Mouse (Mus musculus) MEL (cell line): ENCODE measurements around the gene Unc13c. TPM values are rescaled to one million over a fixed set of nuclear protein-coding genes. Genes with fewer than 3 reads are reported as not detected.

Source experiments
- DNase-seq: peaks from one replicate; pipeline ENCODE4 v3.0.0; 2011; ENCODE audit warnings: low read depth, low spot score
- H3K27ac ChIP-seq: 2 replicates; pipeline ENCODE4 v1.5.1; 2012; ENCODE audit warnings: low read depth, mild to moderate bottlenecking, control low read depth, low read length, moderate library complexity; ENCODE audit not compliant: control insufficient read depth
- H3K27me3 ChIP-seq, 2 experiments: fragments of 150-350 bp in 1 of 2; sonication (generic) in 1 of 2; 2 replicates each; pipeline ENCODE4 v1.6.1; 2012; ENCODE audit warnings: low read length in 2 of 2, mild to moderate bottlenecking in 2 of 2, improper control_type of control experiment in 1 of 2, moderate library complexity in 1 of 2; ENCODE audit not compliant: insufficient read depth in 2 of 2, control insufficient read depth in 1 of 2
- H3K36me3 ChIP-seq, 2 experiments: 2 replicates each; pipeline ENCODE4 v1.6.1; 2012 to 2014; ENCODE audit warnings: low read length in 2 of 2, improper control_type of control experiment in 1 of 2, inconsistent platforms in 1 of 2, mild to moderate bottlenecking in 1 of 2; ENCODE audit not compliant: insufficient read depth in 2 of 2, control insufficient read depth in 1 of 2
- H3K4me1 ChIP-seq, 2 experiments: fragments of 150-350 bp in 1 of 2; sonication (generic) in 1 of 2; 2 replicates each; pipeline ENCODE4 v1.6.1; 2012; ENCODE audit warnings: low read length in 2 of 2, improper control_type of control experiment in 1 of 2, mild to moderate bottlenecking in 1 of 2; ENCODE audit not compliant: insufficient read depth in 2 of 2, control insufficient read depth in 1 of 2
- H3K4me3 ChIP-seq, 2 experiments: fragments of 150-350 bp in 1 of 2; sonication (generic) in 1 of 2; 2 replicates each; pipeline ENCODE4 v1.5.1; 2012; ENCODE audit warnings: low read depth in 2 of 2, low read length in 2 of 2, mild to moderate bottlenecking in 2 of 2, moderate library complexity in 2 of 2, control low read depth in 1 of 2, improper control_type of control experiment in 1 of 2; ENCODE audit not compliant: control insufficient read depth in 1 of 2, insufficient read depth in 1 of 2
- H3K79me2 ChIP-seq: 2 replicates; pipeline ENCODE4 v1.6.1; 2012; ENCODE audit warnings: mild to moderate bottlenecking, low read length, moderate library complexity; ENCODE audit not compliant: control insufficient read depth, poor library complexity, insufficient read depth
- H3K9ac ChIP-seq: 2 replicates; pipeline ENCODE4 v1.6.1; 2012; ENCODE audit warnings: low read depth, mild to moderate bottlenecking, control low read depth, low read length, moderate library complexity; ENCODE audit not compliant: control insufficient read depth, poor library complexity, severe bottlenecking
- H3K9me3 ChIP-seq: fragments of 150-350 bp; sonication (generic); replicated peaks from 2 replicates; pipeline ENCODE4 v1.6.1; 2012; ENCODE audit warnings: mild to moderate bottlenecking, low read length, improper control_type of control experiment, moderate library complexity; ENCODE audit not compliant: insufficient read depth
- BHLHE40 ChIP-seq: IDR thresholded peaks from 2 replicates; pipeline ENCODE4 v1.6.1; 2012; ENCODE audit warnings: low read depth, mild to moderate bottlenecking, inconsistent platforms, low read length, improper control_type of control experiment, borderline replicate concordance
- CHD1 ChIP-seq: IDR thresholded peaks from 2 replicates; pipeline ENCODE4 v1.6.1; 2012; ENCODE audit warnings: low read depth, mild to moderate bottlenecking, inconsistent platforms, low read length, improper control_type of control experiment
- CTCF ChIP-seq, 3 experiments: IDR thresholded peaks in 2 of 3; conservative IDR thresholded peaks in 1 of 3; 2 replicates each; pipeline ENCODE4 v1.5.1; 2011 to 2012; ENCODE audit warnings: low read length in 3 of 3, low read depth in 2 of 3, mild to moderate bottlenecking in 2 of 3, improper control_type of control experiment in 1 of 3, inconsistent platforms in 1 of 3, mixed read lengths in 1 of 3, moderate library complexity in 1 of 3; ENCODE audit not compliant: control insufficient read depth in 1 of 3, insufficient read depth in 1 of 3, poor library complexity in 1 of 3, severe bottlenecking in 1 of 3
- E2F4 ChIP-seq: IDR thresholded peaks from 2 replicates; pipeline ENCODE4 v1.6.1; 2011; ENCODE audit warnings: low read depth, low read length, improper control_type of control experiment, borderline replicate concordance
- ELF1 ChIP-seq: IDR thresholded peaks from 2 replicates; pipeline ENCODE4 v1.6.1; 2014; ENCODE audit warnings: low read depth, mild to moderate bottlenecking, inconsistent platforms, low read length, improper control_type of control experiment, moderate library complexity
- ETS1 ChIP-seq: IDR thresholded peaks from 2 replicates; pipeline ENCODE4 v1.6.1; 2012; ENCODE audit warnings: low read depth, mild to moderate bottlenecking, inconsistent platforms, low read length, improper control_type of control experiment, moderate library complexity
- GABPA ChIP-seq: IDR thresholded peaks from 2 replicates; pipeline ENCODE4 v1.6.1; 2012; ENCODE audit warnings: low read depth, mild to moderate bottlenecking, inconsistent platforms, low read length, improper control_type of control experiment, moderate library complexity
- GATA1 ChIP-seq: IDR thresholded peaks from 2 replicates; pipeline ENCODE4 v1.6.1; 2011; ENCODE audit warnings: low read depth, low read length, improper control_type of control experiment
- MAZ ChIP-seq: IDR thresholded peaks from 2 replicates; pipeline ENCODE4 v1.6.1; 2012; ENCODE audit warnings: low read depth, mild to moderate bottlenecking, inconsistent platforms, low read length, improper control_type of control experiment
- MYB ChIP-seq: IDR thresholded peaks from 2 replicates; pipeline ENCODE4 v1.6.1; 2011; ENCODE audit warnings: mild to moderate bottlenecking, low read depth, low read length, improper control_type of control experiment
- MYC ChIP-seq: IDR thresholded peaks from 2 replicates; pipeline ENCODE4 v1.6.1; 2011; ENCODE audit warnings: low read depth, mild to moderate bottlenecking, low read length, improper control_type of control experiment, moderate library complexity
- NRF1 ChIP-seq: IDR thresholded peaks from 2 replicates; pipeline ENCODE4 v1.6.1; 2014; ENCODE audit warnings: low read depth, mild to moderate bottlenecking, inconsistent platforms, low read length, improper control_type of control experiment, moderate library complexity; ENCODE audit not compliant: poor library complexity, insufficient read depth, severe bottlenecking
- POLR2A ChIP-seq, 2 experiments: IDR thresholded peaks; 2 replicates each; pipeline ENCODE4 v1.6.1; 2011 to 2012; ENCODE audit warnings: low read length in 2 of 2, mild to moderate bottlenecking in 2 of 2, control low read depth in 1 of 2, improper control_type of control experiment in 1 of 2, low read depth in 1 of 2, moderate library complexity in 1 of 2; ENCODE audit not compliant: control insufficient read depth in 1 of 2, insufficient read depth in 1 of 2, poor library complexity in 1 of 2
- RAD21 ChIP-seq: IDR thresholded peaks from 2 replicates; pipeline ENCODE4 v1.6.1; 2011; ENCODE audit warnings: mild to moderate bottlenecking, low read depth, low read length, improper control_type of control experiment
- TBP ChIP-seq: IDR thresholded peaks from 2 replicates; pipeline ENCODE4 v1.8.0; 2011; ENCODE audit warnings: low read depth, low read length, improper control_type of control experiment
- TCF12 ChIP-seq: IDR thresholded peaks from 2 replicates; pipeline ENCODE4 v1.6.1; 2014; ENCODE audit warnings: low read depth, mild to moderate bottlenecking, inconsistent platforms, low read length, improper control_type of control experiment, moderate library complexity
- USF1 ChIP-seq: IDR thresholded peaks from 2 replicates; pipeline ENCODE4 v1.6.1; 2014; ENCODE audit warnings: low read depth, mild to moderate bottlenecking, inconsistent platforms, low read length, improper control_type of control experiment, moderate library complexity
- ZKSCAN1 ChIP-seq: IDR thresholded peaks from 2 replicates; pipeline ENCODE4 v1.6.1; 2012; ENCODE audit warnings: low read depth, mild to moderate bottlenecking, inconsistent platforms, low read length, improper control_type of control experiment, moderate library complexity
- ZMIZ1 ChIP-seq: IDR thresholded peaks from 2 replicates; pipeline ENCODE4 v1.6.1; 2012; ENCODE audit warnings: low read depth, mild to moderate bottlenecking, inconsistent platforms, low read length, improper control_type of control experiment, moderate library complexity
- ZNF384 ChIP-seq: IDR thresholded peaks from 2 replicates; pipeline ENCODE4 v1.6.1; 2012; ENCODE audit warnings: low read depth, mild to moderate bottlenecking, inconsistent platforms, low read length, improper control_type of control experiment
- polyA plus RNA-seq, 2 experiments: library from polyadenylated mRNA; stranded (reverse) in 1 of 2; unstranded in 1 of 2; fragments of >175 nt in 1 of 2; fragments of >200 nt in 1 of 2; gene quantifications; 2 replicates each; pipeline versions ENCODE4 v1.2.1 to v1.2.4; 2012; ENCODE audit warnings: low replicate concordance in 2 of 2, low read depth in 1 of 2; ENCODE audit not compliant: insufficient read length in 2 of 2, insufficient read depth in 1 of 2, missing spikeins in 1 of 2
- total RNA-seq: library from RNA; depleted of rRNA; stranded (reverse); fragments of 300-350 nt; gene quantifications from 2 replicates; pipeline ENCODE4 v1.2.3, GENCODE M21; 2012

Gene Unc13c
- total and polyA plus RNA-seq, 3 experiments, result not detected

GRCm38 (mm10) chr9:73883587-73883986 lies 85.2 kb downstream of the Unc13c start:
- no peaks in the 10 kb centered on the region for H3K27me3 ChIP-seq
- no peak overlapping the region for H3K27ac ChIP-seq
- no peaks in the 10 kb centered on the region for H3K79me2 ChIP-seq
- H3K36me3 ChIP-seq, result no peaks in the 10 kb centered on the region
- H3K9ac ChIP-seq, result no peak overlapping the region
- H3K4me3 ChIP-seq, result no peak overlapping the region
- no peak for DNase-seq
- no peaks in the 10 kb centered on the region for H3K4me1 ChIP-seq
- H3K9me3 ChIP-seq, result no peaks in the 10 kb centered on the region
- no peak for TF ChIP-seq MAZ
- TF ChIP-seq USF1, result no peak
- no peak for TF ChIP-seq E2F4
- TF ChIP-seq BHLHE40, result no peak
- TF ChIP-seq TBP, result no peak
- TF ChIP-seq GATA1, result no peak
- no peak for TF ChIP-seq CTCF (IDR thresholded peaks at IDR 0.05 in 2 of 3, conservative IDR thresholded peaks at IDR 0.05 in 1 of 3; ENCODE audit: control insufficient read depth in 1 of 3, insufficient read depth in 1 of 3, low read depth in 2 of 3, low read length in 3 of 3, poor library complexity in 1 of 3, severe bottlenecking in 1 of 3)
- TF ChIP-seq CHD1, result no peak
- no peak for TF ChIP-seq ELF1
- no peak for TF ChIP-seq MYB

DNA sequence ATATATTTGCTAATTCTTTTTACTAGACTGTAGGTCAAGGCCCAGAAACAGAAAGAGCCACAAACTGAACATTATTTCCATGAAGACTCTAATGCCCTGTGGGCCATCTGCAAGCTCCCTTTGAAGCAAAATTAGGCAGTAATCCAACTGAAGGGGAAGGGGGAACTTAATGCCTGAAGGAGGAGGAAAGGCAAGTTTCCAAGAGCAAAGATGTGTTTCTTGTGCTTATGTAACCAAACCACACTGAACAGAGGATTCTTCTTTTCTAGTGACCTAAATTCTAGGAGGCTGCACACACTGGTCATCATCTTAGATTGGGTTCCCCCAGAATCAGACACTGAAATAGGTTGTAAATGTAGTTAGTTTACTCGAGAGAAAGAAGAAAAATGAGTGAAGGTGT lies 85.6 kb downstream of the Unc13c start:
- H3K27me3 ChIP-seq, result no peaks in the 10 kb centered on the region
- no peaks in the 10 kb centered on the region for H3K36me3 ChIP-seq
- no peaks in the 10 kb centered on the region for H3K9me3 ChIP-seq
- H3K9ac ChIP-seq, result no peak overlapping the region
- DNase-seq, result no peak
- no peak overlapping the region for H3K27ac ChIP-seq
- no peak for TF ChIP-seq MYC
- no peak for TF ChIP-seq GABPA
- H3K4me1 ChIP-seq, result no peaks in the 10 kb centered on the region
- no peaks in the 10 kb centered on the region for H3K79me2 ChIP-seq
- H3K4me3 ChIP-seq, result no peak overlapping the region

- Histone ChIP-seq H3K79me2 (no peaks in the 10 kb centered on the region), H3K9ac (no peak overlapping the region), H3K9me3 (no peaks in the 10 kb centered on the region), H3K27ac (no peak overlapping the region), H3K4me3 (no peak overlapping the region), H3K27me3 (no peaks in the 10 kb centered on the region), H3K36me3 (no peaks in the 10 kb centered on the region), H3K4me1 (no peaks in the 10 kb centered on the region)
- no peak for DNase-seq
- TF ChIP-seq ZNF384, result no peak
- TF ChIP-seq GABPA, result no peak
- TF ChIP-seq ETS1, result no peak
- TF ChIP-seq NRF1, result no peak
- TF ChIP-seq ZKSCAN1, result no peak
- no peak for TF ChIP-seq TCF12
- TF ChIP-seq ZMIZ1, result no peak
- no peak for TF ChIP-seq POLR2A (IDR thresholded peaks at IDR 0.05; ENCODE audit: control insufficient read depth in 1 of 2, insufficient read depth in 1 of 2, low read depth in 1 of 2, low read length in 2 of 2, poor library complexity in 1 of 2)
- no peak for TF ChIP-seq RAD21
- TF ChIP-seq MYC, result no peak
Measured at GRCm38 (mm10) chr9:73882393-73882919, 86.3 kb downstream of the Unc13c start.
